Mouse (Mus musculus) adipose tissue, adult 10 weeks (tissue): Measurements from ENCODE around the gene Pdss2. TPM values are rescaled to one million over a fixed set of nuclear protein-coding genes. Genes with fewer than 3 reads are reported as not detected.

Experiments used
- polyA plus RNA-seq: library from polyadenylated mRNA; stranded (reverse); fragments of 350-450 nt; fragmentation: Illumina TruSeq; extraction: RNeasy Lipid Tissue Mini Kit (QIAGEN cat#74804); gene quantifications from one replicate; pipeline ENCODE4 v1.2.3, GENCODE M21; 2014; ENCODE audit warnings: low read depth, low replicate concordance

The Pdss2 gene
- 7.2 TPM for polyA plus RNA-seq

DNA sequence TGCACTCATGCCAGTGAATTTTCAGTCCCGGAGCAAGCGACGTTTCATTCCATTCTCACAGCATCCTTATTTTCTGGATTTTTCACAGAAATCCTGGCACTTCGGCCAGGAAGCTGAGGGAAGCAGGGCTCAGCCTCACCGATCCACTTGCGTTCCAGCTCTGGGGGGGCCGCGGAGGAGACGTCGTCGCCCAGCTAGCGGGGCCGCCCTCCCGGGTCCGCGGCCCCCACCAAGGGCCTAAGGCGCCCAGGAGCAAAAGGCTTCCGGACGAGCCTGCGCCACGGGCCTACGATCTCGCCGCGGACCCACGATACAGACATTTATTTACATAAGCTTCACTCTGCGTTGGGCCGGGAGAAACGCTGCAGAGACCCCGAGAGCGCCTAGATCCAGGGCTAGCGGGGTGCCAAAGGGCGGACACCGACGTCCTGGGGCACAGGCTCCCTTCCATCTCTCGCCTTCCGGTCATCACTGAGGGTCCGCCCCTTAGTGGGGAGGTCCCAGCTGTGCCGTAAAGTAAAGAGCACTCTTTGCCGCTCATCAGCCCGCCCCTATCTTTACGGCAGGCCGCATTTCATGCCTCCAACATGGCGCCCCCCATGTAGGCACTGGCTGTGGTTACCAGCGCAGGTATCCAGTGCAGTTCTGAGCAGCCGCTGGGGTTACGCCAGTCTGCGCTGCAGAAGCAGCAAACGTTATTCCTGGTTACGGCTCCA lies at the start of gene Pdss2:
Gene Pdss2, plus strand, starts transcription at position 577 of the 716 bp plus-strand sequence.

DNA sequence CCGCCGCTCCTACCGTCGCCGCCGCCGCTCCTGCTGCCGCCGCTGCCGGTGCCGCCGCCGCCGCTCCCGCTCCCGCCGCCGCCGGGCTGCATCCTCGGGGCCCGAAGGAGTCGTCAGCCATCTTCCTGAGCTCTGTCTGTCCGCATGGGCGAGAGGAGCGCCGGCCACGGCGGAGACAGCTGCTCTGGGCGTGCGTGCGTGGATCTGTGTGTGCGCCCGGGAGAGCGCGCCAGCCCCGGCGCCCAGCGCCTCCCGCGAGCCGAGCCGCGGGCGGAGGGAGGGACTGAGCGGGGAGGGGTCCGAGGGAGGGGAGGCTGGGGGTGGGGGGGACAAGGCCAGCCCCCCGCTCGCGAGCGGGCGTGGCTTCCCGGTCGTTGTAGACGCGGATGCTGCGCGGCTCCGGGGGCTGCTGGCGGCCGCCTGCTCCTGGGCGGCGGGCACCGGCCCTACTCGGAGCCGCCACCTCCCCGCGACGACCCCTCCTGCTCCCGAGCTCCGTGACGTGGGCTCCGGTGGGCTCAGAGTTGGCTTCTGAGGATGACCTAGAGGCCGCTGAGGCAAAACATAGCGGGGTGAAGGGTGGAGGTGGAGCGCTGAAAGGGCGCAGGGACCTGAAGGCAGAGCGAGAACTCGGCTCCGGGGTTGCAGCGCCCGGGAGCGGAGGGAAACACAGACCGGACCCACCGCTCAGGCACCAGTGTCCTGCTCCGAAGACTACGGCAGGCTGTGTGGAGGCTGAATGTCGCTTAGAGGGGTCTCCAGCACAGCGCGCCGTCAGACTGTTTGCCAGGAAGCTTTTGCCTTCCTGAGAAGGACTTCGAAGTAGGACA lies 46.7 kb upstream of the Pdss2 start, which contains the start of the genes Sobp and 9030612E09Rik:
Gene Sobp, minus strand, starts transcription at position 205 of the 830 bp plus-strand sequence.
Gene 9030612E09Rik, plus strand, starts transcription at position 379 of the 830 bp plus-strand sequence.

DNA sequence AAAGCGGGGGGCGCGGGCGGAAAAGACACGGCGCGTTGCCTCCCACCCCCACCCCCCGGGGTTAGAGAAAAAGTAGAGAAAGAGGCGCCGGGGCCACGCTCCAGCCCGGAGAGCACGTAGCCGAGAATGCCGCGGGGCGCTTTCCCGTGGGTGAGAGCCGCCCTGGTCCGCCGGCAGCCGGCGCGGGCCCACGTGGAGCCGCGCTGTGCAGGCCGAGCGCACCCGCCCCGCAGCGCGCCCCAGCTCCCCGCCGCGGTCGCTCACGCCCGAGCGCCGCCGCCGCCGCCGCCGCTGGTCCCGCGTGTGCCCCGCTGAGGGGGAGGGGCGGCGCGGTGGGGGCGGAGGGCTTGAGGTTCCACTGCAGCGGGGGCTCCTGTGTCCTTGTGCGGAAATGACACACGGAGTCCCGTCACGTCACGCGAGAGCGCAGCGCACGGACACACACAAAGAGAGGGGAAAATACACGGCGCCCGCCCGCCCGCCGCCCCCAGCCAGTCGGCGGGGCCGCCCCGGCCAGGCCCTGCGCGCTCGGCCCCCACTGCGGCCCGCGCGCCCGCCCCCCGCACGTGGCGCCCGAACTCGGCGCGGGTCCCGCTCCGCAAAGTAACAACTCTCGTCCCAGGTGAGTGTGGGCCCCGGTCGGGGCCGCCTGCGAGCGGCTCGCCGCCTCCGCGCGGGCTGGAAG lies 257.6 kb downstream of the Pdss2 start, which contains the start of gene Bend3:
Gene Bend3, plus strand, starts transcription at position 81 of the 685 bp plus-strand sequence.

Other genes starting within 250 kb of the Pdss2 start
- 0.93 TPM for gene Sobp, start 47.0 kb upstream of the Pdss2 start, polyA plus RNA-seq
- 0.26 TPM for gene 9030612E09Rik, start 46.8 kb upstream of the Pdss2 start, polyA plus RNA-seq